Mouse (Mus musculus): ENCODE measurements around the gene Fbxo11. TPM values are rescaled to one million over a fixed set of nuclear protein-coding genes. Genes with fewer than 3 reads are reported as not detected.
A peak's percentile ranks its signal among the peaks of the same experiment; 100 is the strongest.
"Not testable (repeated sequence)": the region's sequence is repeated elsewhere in the genome, so short reads cannot be mapped to it uniquely, and the experiment has no call there.

Fbxo11 gene
- polyA plus RNA-seq, 1 experiment from 2014 or later: 53.9 TPM

- 92% methylated on average over 15 of the region's 15 CpGs for WGBS
Observed at GRCm38 (mm10) chr17:87971696-87972591, 93.1 kb downstream of the Fbxo11 start.

GRCm38 (mm10) chr17:87968483-87968926 lies 96.6 kb downstream of the Fbxo11 start:
- H3K9me3 ChIP-seq (ENCODE audit: control insufficient read depth, low read length); H3K4me3 ChIP-seq (replicated peaks; ENCODE audit: low read depth, low read length); H3K36me3 ChIP-seq (ENCODE audit: control insufficient read depth, insufficient read depth, low read length); H3K4me2 ChIP-seq (ENCODE audit: low read length); H3K27ac ChIP-seq (replicated peaks; ENCODE audit: low read depth, low read length); H3K27me3 ChIP-seq (ENCODE audit: control insufficient read depth, insufficient read depth, low read length); H3K4me1 ChIP-seq (ENCODE audit: control insufficient read depth, insufficient read depth, low read length); DNase-seq; H3K9ac ChIP-seq (replicated peaks; ENCODE audit: low read length): not testable (repeated sequence)
- peak; percentile 57; the same call in 1 of the 2 replicates for ATAC-seq (ENCODE audit: low FRiP score, low TSS enrichment)
- WGBS: 34% methylated on average over 6 of the region's 8 CpGs

More at GRCm38 (mm10) chr17:87971696-87972591, 93.1 kb downstream of the Fbxo11 start:
- not testable (repeated sequence) for H3K27ac ChIP-seq (replicated peaks; ENCODE audit: low read depth, low read length); DNase-seq; H3K9ac ChIP-seq (replicated peaks; ENCODE audit: low read length); H3K36me3 ChIP-seq (ENCODE audit: control insufficient read depth, insufficient read depth, low read length); H3K4me1 ChIP-seq (ENCODE audit: control insufficient read depth, insufficient read depth, low read length); H3K4me3 ChIP-seq (replicated peaks; ENCODE audit: low read depth, low read length); H3K9me3 ChIP-seq (ENCODE audit: control insufficient read depth, low read length); H3K27me3 ChIP-seq (ENCODE audit: control insufficient read depth, insufficient read depth, low read length); H3K4me2 ChIP-seq (ENCODE audit: low read length); ATAC-seq (ENCODE audit: low FRiP score, low TSS enrichment)

GRCm38 (mm10) chr17:87963081-87964075 lies 101.7 kb downstream of the Fbxo11 start:
- Histone ChIP-seq H3K27ac (replicated peaks; ENCODE audit: low read depth, low read length) (no peak overlapping the region), H3K9ac (replicated peaks; ENCODE audit: low read length) (no peak overlapping the region), H3K36me3 (ENCODE audit: control insufficient read depth, insufficient read depth, low read length) (no peaks in the 10 kb centered on the region), H3K4me2 (ENCODE audit: low read length) (no peak overlapping the region), H3K4me1 (ENCODE audit: control insufficient read depth, insufficient read depth, low read length) (no peaks in the 10 kb centered on the region), H3K9me3 (ENCODE audit: control insufficient read depth, low read length) (0 out of 2 replicates have a peak, but pooled peaks cover 6% of the 10 kb centered on the region), H3K27me3 (ENCODE audit: control insufficient read depth, insufficient read depth, low read length) (no peaks in the 10 kb centered on the region), H3K4me3 (replicated peaks; ENCODE audit: low read depth, low read length) (no peak overlapping the region)
- DNase-seq (no peak), ATAC-seq (ENCODE audit: low FRiP score, low TSS enrichment) (no peak)
- WGBS: 91% methylated on average over 14 of the region's 14 CpGs

DNA sequence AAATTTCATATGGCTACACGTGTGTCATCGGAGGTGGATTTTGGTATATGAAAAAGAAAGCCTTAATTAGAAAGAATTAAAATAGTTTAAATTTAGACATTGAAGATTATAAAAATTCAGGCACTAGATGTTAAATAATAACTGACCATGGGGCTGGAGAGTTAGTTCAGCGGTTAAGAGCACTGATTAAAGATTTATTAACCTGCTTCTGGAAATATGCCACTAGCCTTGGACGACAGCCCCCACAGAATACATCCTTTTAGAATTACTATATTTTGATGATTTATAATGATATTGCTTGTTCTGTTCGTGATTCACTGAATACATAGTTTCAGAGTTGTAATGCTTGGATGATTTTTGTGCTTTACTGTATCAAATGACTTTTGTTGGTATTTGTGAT lies 105.2 kb downstream of the Fbxo11 start:
- H3K36me3 ChIP-seq (ENCODE audit: control insufficient read depth, insufficient read depth, low read length); H3K9me3 ChIP-seq (ENCODE audit: control insufficient read depth, low read length); H3K4me2 ChIP-seq (ENCODE audit: low read length); H3K27ac ChIP-seq (replicated peaks; ENCODE audit: low read depth, low read length); H3K27me3 ChIP-seq (ENCODE audit: control insufficient read depth, insufficient read depth, low read length); DNase-seq; H3K9ac ChIP-seq (replicated peaks; ENCODE audit: low read length); H3K4me1 ChIP-seq (ENCODE audit: control insufficient read depth, insufficient read depth, low read length); ATAC-seq (ENCODE audit: low FRiP score, low TSS enrichment); H3K4me3 ChIP-seq (replicated peaks; ENCODE audit: low read depth, low read length): not testable (repeated sequence)
- WGBS: 90% methylated on average over 5 of the region's 5 CpGs

DNA sequence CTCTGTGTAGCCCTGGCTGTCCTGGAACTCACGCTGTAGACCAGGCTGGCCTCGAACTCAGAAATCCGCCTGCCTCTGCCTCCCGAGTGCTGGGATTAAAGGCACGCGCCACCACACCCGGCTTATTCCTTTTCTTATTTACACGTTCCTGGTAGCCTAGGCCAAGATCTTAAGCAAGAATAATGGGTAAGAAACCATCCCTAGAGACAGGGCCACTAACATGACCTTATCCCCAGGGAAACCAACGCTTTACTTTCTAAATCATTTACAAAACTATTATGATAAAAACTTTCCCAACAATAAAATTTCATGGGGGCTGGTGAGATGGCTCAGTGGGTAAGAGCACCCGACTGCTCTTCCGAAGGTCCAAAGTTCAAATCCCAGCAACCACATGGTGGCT lies 105.7 kb downstream of the Fbxo11 start:
- H3K4me3 ChIP-seq (replicated peaks; ENCODE audit: low read depth, low read length); H3K4me2 ChIP-seq (ENCODE audit: low read length); ATAC-seq (ENCODE audit: low FRiP score, low TSS enrichment); H3K27me3 ChIP-seq (ENCODE audit: control insufficient read depth, insufficient read depth, low read length); H3K9ac ChIP-seq (replicated peaks; ENCODE audit: low read length); H3K27ac ChIP-seq (replicated peaks; ENCODE audit: low read depth, low read length); H3K36me3 ChIP-seq (ENCODE audit: control insufficient read depth, insufficient read depth, low read length); H3K4me1 ChIP-seq (ENCODE audit: control insufficient read depth, insufficient read depth, low read length); DNase-seq; H3K9me3 ChIP-seq (ENCODE audit: control insufficient read depth, low read length): not testable (repeated sequence)
- WGBS: 92% methylated on average over 11 of the region's 11 CpGs

DNA sequence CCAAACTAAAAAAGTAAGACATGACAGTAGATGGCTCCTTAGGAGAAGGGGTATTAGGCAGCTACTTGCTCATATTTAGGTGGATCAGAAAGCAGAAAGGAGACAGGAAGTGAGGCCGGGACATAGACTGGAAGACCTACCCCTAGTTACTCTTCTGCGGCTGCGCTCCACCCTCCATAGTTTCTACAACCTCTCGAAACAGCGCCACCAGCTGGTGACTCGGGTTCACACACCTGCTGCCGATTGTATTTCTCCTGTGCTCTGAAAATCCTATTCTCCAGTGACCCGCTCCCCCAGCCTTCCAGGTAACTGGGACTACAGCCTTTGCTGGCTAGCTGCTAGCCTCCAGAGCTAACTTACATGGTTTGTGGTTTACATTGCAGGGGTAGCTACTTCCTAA lies 106.8 kb downstream of the Fbxo11 start:
- no peaks in the 10 kb centered on the region for H3K4me1 ChIP-seq (ENCODE audit: control insufficient read depth, insufficient read depth, low read length)
- 0 out of 2 replicates have a peak, but pooled peaks cover 6% of the 10 kb centered on the region for H3K9me3 ChIP-seq (ENCODE audit: control insufficient read depth, low read length)
- no peaks in the 10 kb centered on the region for H3K27me3 ChIP-seq (ENCODE audit: control insufficient read depth, insufficient read depth, low read length)
- no peak overlapping the region for H3K9ac ChIP-seq (replicated peaks; ENCODE audit: low read length)
- H3K27ac ChIP-seq (replicated peaks; ENCODE audit: low read depth, low read length): no peak overlapping the region
- ATAC-seq (ENCODE audit: low FRiP score, low TSS enrichment) (no peak), DNase-seq (peak; percentile 12)
- no peaks in the 10 kb centered on the region for H3K36me3 ChIP-seq (ENCODE audit: control insufficient read depth, insufficient read depth, low read length)
- WGBS: 62% methylated on average over 8 of the region's 8 CpGs
- H3K4me2 ChIP-seq (ENCODE audit: low read length): no peak overlapping the region
- H3K4me3 ChIP-seq (replicated peaks; ENCODE audit: low read depth, low read length): no peak overlapping the region

DNA sequence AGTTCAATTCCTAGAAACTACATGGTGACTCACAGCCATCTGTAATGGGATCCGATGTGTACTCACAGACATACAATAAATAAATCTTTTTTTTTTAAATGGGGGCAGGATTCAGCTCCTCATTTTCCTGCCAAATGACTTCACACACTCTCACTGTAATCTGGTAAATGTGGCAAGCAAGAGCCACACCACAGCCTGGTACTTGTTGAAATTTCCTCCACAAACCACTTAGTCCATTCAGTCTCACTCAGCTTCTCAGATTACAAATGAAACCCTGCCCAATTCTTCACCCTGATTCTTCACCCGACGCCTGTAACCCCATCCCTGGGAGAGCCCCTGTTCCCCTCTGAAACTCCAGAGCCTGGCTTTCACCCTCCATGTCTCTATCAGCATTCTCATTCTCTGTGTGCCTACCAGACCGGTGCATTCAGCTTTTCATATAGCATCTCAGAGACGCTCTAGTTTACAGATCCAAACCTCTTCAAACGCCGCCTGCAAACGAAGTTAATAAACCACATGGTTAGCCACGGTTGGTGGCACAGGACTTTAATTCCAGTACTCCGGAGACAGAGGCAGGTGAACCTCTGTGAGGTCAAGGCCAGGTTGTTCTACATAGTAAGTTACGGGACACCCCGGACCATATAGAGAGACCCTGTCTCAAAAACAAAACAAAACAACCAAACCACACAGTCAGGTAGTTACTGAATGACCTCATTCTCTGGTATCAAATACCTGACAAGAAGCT lies 107.8 kb downstream of the Fbxo11 start:
- no peaks in the 10 kb centered on the region for H3K36me3 ChIP-seq (ENCODE audit: control insufficient read depth, insufficient read depth, low read length)
- no peaks in the 10 kb centered on the region for H3K27me3 ChIP-seq (ENCODE audit: control insufficient read depth, insufficient read depth, low read length)
- DNase-seq (no peak), ATAC-seq (ENCODE audit: low FRiP score, low TSS enrichment) (no peak)
- WGBS: 79% methylated on average over 12 of the region's 12 CpGs
- no peaks in the 10 kb centered on the region for H3K4me1 ChIP-seq (ENCODE audit: control insufficient read depth, insufficient read depth, low read length)
- 0 out of 2 replicates have a peak, but pooled peaks cover 3% of the 10 kb centered on the region for H3K9me3 ChIP-seq (ENCODE audit: control insufficient read depth, low read length)
- H3K9ac ChIP-seq (replicated peaks; ENCODE audit: low read length): no peak overlapping the region
- no peak overlapping the region for H3K4me2 ChIP-seq (ENCODE audit: low read length)
- H3K4me3 ChIP-seq (replicated peaks; ENCODE audit: low read depth, low read length): no peak overlapping the region
- H3K27ac ChIP-seq (replicated peaks; ENCODE audit: low read depth, low read length): no peak overlapping the region

DNA sequence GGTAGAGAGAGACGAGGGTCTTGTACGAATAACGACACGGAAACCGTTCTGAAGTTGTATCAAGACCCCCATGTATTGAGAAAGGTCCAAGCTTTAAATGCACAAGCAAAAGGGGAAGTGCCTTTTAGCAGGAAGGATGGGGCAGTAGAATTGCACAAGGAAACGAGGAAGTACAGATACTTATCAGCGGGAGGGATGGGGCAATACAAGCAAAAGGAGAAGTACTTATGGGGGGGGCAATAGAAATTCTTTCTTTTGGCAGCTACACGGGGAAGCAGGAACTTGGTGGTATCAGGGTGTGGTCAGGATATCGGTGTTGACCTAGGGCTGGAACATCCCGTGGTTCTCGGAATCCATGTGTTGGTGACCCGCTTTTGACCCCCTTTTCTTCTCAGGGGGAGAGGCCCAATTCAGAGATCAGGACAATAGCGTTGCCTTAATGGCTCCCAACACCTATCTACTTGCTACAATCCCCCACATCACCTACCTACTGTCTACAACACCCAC lies 110.4 kb downstream of the Fbxo11 start:
- H3K4me2 ChIP-seq (ENCODE audit: low read length); H3K36me3 ChIP-seq (ENCODE audit: control insufficient read depth, insufficient read depth, low read length); H3K27me3 ChIP-seq (ENCODE audit: control insufficient read depth, insufficient read depth, low read length); H3K27ac ChIP-seq (replicated peaks; ENCODE audit: low read depth, low read length); H3K9ac ChIP-seq (replicated peaks; ENCODE audit: low read length); H3K4me1 ChIP-seq (ENCODE audit: control insufficient read depth, insufficient read depth, low read length); ATAC-seq (ENCODE audit: low FRiP score, low TSS enrichment); H3K4me3 ChIP-seq (replicated peaks; ENCODE audit: low read depth, low read length); H3K9me3 ChIP-seq (ENCODE audit: control insufficient read depth, low read length); DNase-seq: not testable (repeated sequence)
- WGBS: 94% methylated on average over 13 of the region's 13 CpGs
